Comparison of ENCODE assay signal across 10 mouse cellular contexts in the genomic region with DNA sequence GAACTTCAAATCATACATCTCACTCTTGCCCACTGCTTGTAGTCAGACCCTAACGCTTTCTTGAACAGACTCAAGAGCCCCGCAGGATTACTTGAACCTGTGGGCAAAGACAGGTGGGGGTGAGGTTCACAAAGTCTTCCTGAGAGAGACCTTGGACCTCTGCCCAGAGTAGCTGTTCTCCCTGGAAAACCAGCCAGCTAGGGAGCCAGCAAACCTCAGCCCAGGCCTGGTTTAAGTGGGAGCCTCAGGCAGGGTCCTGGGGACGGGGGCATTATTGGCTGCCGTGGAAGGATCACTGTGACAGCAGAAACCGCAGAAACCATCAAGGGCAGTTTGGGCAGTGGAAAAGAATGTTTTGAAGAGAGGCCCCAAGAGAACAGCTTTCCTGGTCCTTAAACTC. TPM values are rescaled to one million over a fixed set of nuclear protein-coding genes. Genes with fewer than 3 reads are reported as not detected.
DNase-seq lines count a peak whose midpoint lies in the region; ATAC-seq and TF ChIP-seq lines count a peak whose summit lies in the region.
"Had no signal": no experiment of that assay in that cellular context is flagged by ENCODE, and none has a peak within 500 bp of the region (broad histone marks: within the 10 kb centered on the region; RNA-seq: fewer than 3 reads in every experiment).

No protein-coding gene starts in this region.

- peaks cover 55% of the 10 kb centered on the region for H3K4me1 ChIP-seq in lung, embryonic 15.5 days
- peaks cover 38% of the 10 kb centered on the region for H3K4me1 ChIP-seq in kidney, postnatal 0 days (replicated peaks; ENCODE audit: insufficient read depth, low read length)
- peaks cover 17% of the 10 kb centered on the region; the same call in 1 of the 2 replicates for H3K4me1 ChIP-seq in stomach, postnatal 0 days (replicated peaks; ENCODE audit: control insufficient read depth, insufficient read depth)
- peaks cover 29% of the 10 kb centered on the region for H3K4me1 ChIP-seq in midbrain, embryonic 13.5 days (replicated peaks)

- H3K9me3 ChIP-seq in lung, embryonic 15.5 days, result no peaks in the 10 kb centered on the region
- no peaks in the 10 kb centered on the region for H3K9me3 ChIP-seq in kidney, postnatal 0 days (replicated peaks; ENCODE audit: low read length)
- no peaks in the 10 kb centered on the region for H3K9me3 ChIP-seq in stomach, postnatal 0 days (ENCODE audit: control insufficient read depth, low read length)
- H3K9me3 ChIP-seq in midbrain, embryonic 13.5 days, result no peaks in the 10 kb centered on the region

- no peak for ATAC-seq in lung, embryonic 15.5 days (ENCODE audit: borderline replicate concordance, extremely low read depth, low FRiP score, low TSS enrichment)
- ATAC-seq in kidney, postnatal 0 days (replicated peaks; ENCODE audit: low FRiP score, low read depth), result no peak
- ATAC-seq in stomach, postnatal 0 days (ENCODE audit: low FRiP score, low TSS enrichment), result no peak
- no peak for ATAC-seq in midbrain, embryonic 13.5 days

- no peaks in the 10 kb centered on the region for H3K36me3 ChIP-seq in lung, embryonic 15.5 days
- no peaks in the 10 kb centered on the region for H3K36me3 ChIP-seq in kidney, postnatal 0 days (ENCODE audit: insufficient read depth, low read length)
- H3K36me3 ChIP-seq in stomach, postnatal 0 days (ENCODE audit: control insufficient read depth, insufficient read depth, low read length), result no peaks in the 10 kb centered on the region
- H3K36me3 ChIP-seq in midbrain, embryonic 13.5 days, result no peaks in the 10 kb centered on the region

- no peaks in the 10 kb centered on the region for H3K27me3 ChIP-seq in lung, embryonic 15.5 days
- no peaks in the 10 kb centered on the region for H3K27me3 ChIP-seq in kidney, postnatal 0 days (ENCODE audit: insufficient read depth, low read length)
- H3K27me3 ChIP-seq in stomach, postnatal 0 days (ENCODE audit: control insufficient read depth, insufficient read depth, low read length), result no peaks in the 10 kb centered on the region
- no peaks in the 10 kb centered on the region for H3K27me3 ChIP-seq in midbrain, embryonic 13.5 days

- intact Hi-C loops in gastrocnemius, postnatal 14 days (cut with DNase I; ENCODE audit: low total_unique reads), result no loop called here

- H3K4me2 ChIP-seq in lung, embryonic 15.5 days, result no peak overlapping the region
- no peak overlapping the region for H3K4me2 ChIP-seq in kidney, postnatal 0 days (ENCODE audit: low read length)
- H3K4me2 ChIP-seq in stomach, postnatal 0 days (replicated peaks; ENCODE audit: low read depth), result no peak overlapping the region
- no peak overlapping the region for H3K4me2 ChIP-seq in midbrain, embryonic 13.5 days (replicated peaks)

- DNase-seq in cerebellum, adult 9-11 months, result peak; percentile 30
- no peak for DNase-seq in cerebellum, postnatal 4 days (ENCODE audit: low spot score in 2 of 2)
- no peak for DNase-seq in lung, postnatal 4 days
- no peak for DNase-seq in kidney, postnatal 0 days (ENCODE audit: low spot score)
- DNase-seq in stomach, postnatal 0 days (ENCODE audit: low spot score), result no peak
- no peak for DNase-seq in gastrocnemius, postnatal 14 days
- DNase-seq: right cerebral cortex, postnatal 4 days had no signal

- 43% methylated on average over 5 of the region's 5 CpGs for WGBS in lung, embryonic 15.5 days
- WGBS in kidney, postnatal 0 days, result 57% methylated on average over 5 of the region's 5 CpGs
- 46% methylated on average over 5 of the region's 5 CpGs for WGBS in stomach, postnatal 0 days
- WGBS in midbrain, embryonic 13.5 days, result 86% methylated on average over 5 of the region's 5 CpGs

- no peak overlapping the region for H3K4me3 ChIP-seq in lung, embryonic 15.5 days
- no peak overlapping the region for H3K4me3 ChIP-seq in kidney, postnatal 0 days (replicated peaks; ENCODE audit: low read depth, low read length)
- H3K4me3 ChIP-seq in stomach, postnatal 0 days (ENCODE audit: low read depth, low read length), result no peak overlapping the region
- no peak overlapping the region for H3K4me3 ChIP-seq in midbrain, embryonic 13.5 days (replicated peaks)
- H3K4me3 ChIP-seq: left cerebral cortex, adult 2 months had no signal

- no peak for TF ChIP-seq EP300 in stomach, postnatal 0 days (optimal IDR thresholded peaks at IDR 0.05)

- TF ChIP-seq CTCF in kidney, postnatal 0 days (IDR thresholded peaks at IDR 0.05; ENCODE audit: low read depth), result no peak
- no peak for TF ChIP-seq CTCF in stomach, postnatal 0 days (IDR thresholded peaks at IDR 0.05; ENCODE audit: low read depth)

- H3K9ac ChIP-seq in lung, embryonic 15.5 days, result no peak overlapping the region
- peak overlapping the region; percentile 8; the same call in 1 of the 2 replicates for H3K9ac ChIP-seq in kidney, postnatal 0 days (ENCODE audit: low read depth, low read length)
- 0 out of 2 replicates have a peak overlapping the region, but pooled peaks have one; percentile 38 for H3K9ac ChIP-seq in stomach, postnatal 0 days (ENCODE audit: low read length)
- no peak overlapping the region for H3K9ac ChIP-seq in midbrain, embryonic 13.5 days (replicated peaks)

- H3K27ac ChIP-seq in lung, embryonic 15.5 days, result peak overlapping the region; percentile 86
- peak overlapping the region; percentile 91 for H3K27ac ChIP-seq in kidney, postnatal 0 days
- peak overlapping the region; percentile 83 for H3K27ac ChIP-seq in stomach, postnatal 0 days (replicated peaks)
- no peak overlapping the region for H3K27ac ChIP-seq in midbrain, embryonic 13.5 days
- H3K27ac ChIP-seq: left cerebral cortex, adult 2 months had no signal

RNA-seq across cellular contexts. Expression of a gene that starts 29.2 kb away (rescaled TPM):
- 2,819 and 2,940 TPM in 2 replicates for polyA plus RNA-seq in lung, embryonic 15.5 days (2015; fragmentation: Nextera tagmentation; extraction: Ambion mirVana)
- 2,429 and 2,697 TPM in 2 replicates for polyA plus RNA-seq in kidney, postnatal 0 days (2015; fragmentation: Nextera tagmentation; extraction: Ambion mirVana)
- polyA plus RNA-seq in stomach, postnatal 0 days (2015; fragmentation: Nextera tagmentation; extraction: Ambion mirVana), result 1,436 and 1,585 TPM in 2 replicates
- 100 to 1,000 TPM; 184 to 248 TPM for total RNA-seq in gastrocnemius, postnatal 14 days (2021)
- polyA plus RNA-seq in midbrain, embryonic 13.5 days (2015; fragmentation: Nextera tagmentation; extraction: Ambion mirVana), result 2,381 and 2,469 TPM in 2 replicates

Comparison
In these comparisons a context has a peak if more than half of its experiments do, and no peak if none do; other contexts are left out.
1. H3K9ac ChIP-seq: peak in kidney, postnatal 0 days (single experiment) and stomach, postnatal 0 days (single experiment); none in lung, embryonic 15.5 days (single experiment) and midbrain, embryonic 13.5 days (single experiment).